Mouse (Mus musculus): ENCODE data around the gene Nrde2. TPM values are rescaled to one million over a fixed set of nuclear protein-coding genes. Genes with fewer than 3 reads are reported as not detected.
A peak's percentile ranks its signal among the peaks of the same experiment; 100 is the strongest.

Gene Nrde2
- polyA plus RNA-seq (2015; fragmentation: Nextera tagmentation; extraction: Ambion mirVana): 4.1 and 4.8 TPM in 2 replicates

DNA sequence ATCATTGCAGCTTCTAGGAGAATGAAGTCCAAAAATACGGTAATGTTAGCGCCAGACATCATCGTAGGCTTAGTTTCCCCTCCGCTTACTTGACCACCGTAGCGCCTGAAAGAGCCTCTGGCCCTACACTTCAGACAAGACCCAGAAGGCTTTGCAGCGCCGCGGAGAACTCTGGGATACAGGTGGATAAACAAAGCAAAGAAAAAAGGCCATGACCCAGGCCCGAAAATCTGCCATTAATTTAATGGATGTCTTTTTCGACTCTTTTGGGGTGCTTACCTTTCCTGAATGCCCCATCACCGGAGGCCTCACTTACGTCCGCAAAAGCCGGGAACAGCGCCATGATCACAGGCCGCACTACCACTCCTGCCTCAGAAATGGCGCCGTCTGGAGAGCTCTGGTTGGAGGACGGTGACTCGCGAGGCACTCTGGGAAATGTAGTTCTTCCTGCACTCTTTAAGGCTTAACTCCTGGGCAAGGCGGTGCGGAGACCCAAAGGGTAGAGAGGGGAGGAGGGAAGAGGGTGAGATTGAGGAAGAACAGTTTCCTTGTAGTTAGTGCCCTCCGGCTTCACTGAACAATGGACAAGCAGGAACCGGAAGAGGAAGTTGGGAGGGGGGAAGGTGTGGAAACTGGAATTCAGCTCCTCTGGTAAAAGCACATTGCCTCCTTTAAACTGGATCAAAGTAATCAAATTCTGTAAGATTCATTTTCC is at the start of gene Nrde2:
Gene Nrde2 (minus strand): TSS at position 393 of the 715 bp plus-strand sequence.
- WGBS (ENCODE audit: insufficient replicate concordance): under 1% methylated on average over 26 of the region's 26 CpGs
- no peaks in the 10 kb centered on the region for H3K27me3 ChIP-seq
- peak within 1 kb of the TSS; percentile 68 for H3K4me2 ChIP-seq
- H3K27ac ChIP-seq (replicated peaks): peak within 1 kb of the TSS; percentile 67
- H3K4me1 ChIP-seq (replicated peaks): peaks cover 16% of the 10 kb centered on the region
- H3K4me3 ChIP-seq (replicated peaks): peak within 1 kb of the TSS; percentile 68
- H3K36me3 ChIP-seq (replicated peaks): 0 out of 2 replicates have a peak, but pooled peaks cover 7% of the 10 kb centered on the region
- peak within 1 kb of the TSS; percentile 57 for H3K9ac ChIP-seq
- no peaks in the 10 kb centered on the region for H3K9me3 ChIP-seq (replicated peaks)
- peak; percentile 100 for ATAC-seq (ENCODE audit: insufficient read depth)

GRCm38 (mm10) chr12:100206926-100207325 is 47.5 kb upstream of the Nrde2 start:
- Histone ChIP-seq H3K36me3 (replicated peaks) (peaks cover 71% of the 10 kb centered on the region), H3K4me3 (replicated peaks) (no peak overlapping the region), H3K27me3 (no peaks in the 10 kb centered on the region), H3K4me2 (no peak overlapping the region), H3K9ac (no peak overlapping the region), H3K4me1 (replicated peaks) (peaks cover 53% of the 10 kb centered on the region), H3K9me3 (replicated peaks) (no peaks in the 10 kb centered on the region), H3K27ac (replicated peaks) (no peak overlapping the region)
- WGBS (ENCODE audit: insufficient replicate concordance): 86% methylated on average over 5 of the region's 5 CpGs
- ATAC-seq (ENCODE audit: insufficient read depth): no peak

- no peak for ATAC-seq (ENCODE audit: insufficient read depth)
- H3K4me3 ChIP-seq (replicated peaks): no peak overlapping the region
- H3K4me1 ChIP-seq (replicated peaks): peaks cover 53% of the 10 kb centered on the region
- peaks cover 71% of the 10 kb centered on the region for H3K36me3 ChIP-seq (replicated peaks)
- 79% methylated on average over 3 of the region's 3 CpGs for WGBS (ENCODE audit: insufficient replicate concordance)
- no peak overlapping the region for H3K27ac ChIP-seq (replicated peaks)
- no peaks in the 10 kb centered on the region for H3K27me3 ChIP-seq
- no peaks in the 10 kb centered on the region for H3K9me3 ChIP-seq (replicated peaks)
- H3K4me2 ChIP-seq: no peak overlapping the region
- H3K9ac ChIP-seq: no peak overlapping the region
Measured at GRCm38 (mm10) chr12:100206521-100206920, 47.1 kb upstream of the Nrde2 start.

DNA sequence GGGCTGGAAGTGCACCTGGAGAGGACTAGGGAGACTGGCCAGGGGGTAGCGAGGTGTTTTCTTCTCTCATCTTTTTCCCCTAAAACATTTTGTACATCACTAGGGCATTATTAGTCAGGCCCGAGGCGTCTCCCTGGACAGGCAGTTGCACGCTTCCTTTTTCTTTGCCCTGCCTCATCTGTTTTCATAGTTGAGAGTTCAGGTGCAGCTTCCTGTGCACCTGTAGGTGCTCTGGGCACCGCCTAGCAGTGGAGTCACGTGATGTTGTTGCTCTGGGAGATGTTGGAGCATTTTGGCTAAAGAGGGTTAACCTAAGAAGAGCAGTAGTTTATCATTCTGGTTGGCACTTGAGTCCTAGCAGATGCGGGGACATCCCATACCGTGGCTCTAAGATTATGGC is 45.7 kb upstream of the Nrde2 start:
- peaks cover 49% of the 10 kb centered on the region for H3K4me1 ChIP-seq (replicated peaks)
- H3K4me2 ChIP-seq: no peak overlapping the region
- peaks cover 71% of the 10 kb centered on the region for H3K36me3 ChIP-seq (replicated peaks)
- H3K27me3 ChIP-seq: no peaks in the 10 kb centered on the region
- ATAC-seq (ENCODE audit: insufficient read depth): no peak
- H3K27ac ChIP-seq (replicated peaks): no peak overlapping the region
- 85% methylated on average over 8 of the region's 8 CpGs for WGBS (ENCODE audit: insufficient replicate concordance)
- no peaks in the 10 kb centered on the region for H3K9me3 ChIP-seq (replicated peaks)
- H3K4me3 ChIP-seq (replicated peaks): no peak overlapping the region
- no peak overlapping the region for H3K9ac ChIP-seq

DNA sequence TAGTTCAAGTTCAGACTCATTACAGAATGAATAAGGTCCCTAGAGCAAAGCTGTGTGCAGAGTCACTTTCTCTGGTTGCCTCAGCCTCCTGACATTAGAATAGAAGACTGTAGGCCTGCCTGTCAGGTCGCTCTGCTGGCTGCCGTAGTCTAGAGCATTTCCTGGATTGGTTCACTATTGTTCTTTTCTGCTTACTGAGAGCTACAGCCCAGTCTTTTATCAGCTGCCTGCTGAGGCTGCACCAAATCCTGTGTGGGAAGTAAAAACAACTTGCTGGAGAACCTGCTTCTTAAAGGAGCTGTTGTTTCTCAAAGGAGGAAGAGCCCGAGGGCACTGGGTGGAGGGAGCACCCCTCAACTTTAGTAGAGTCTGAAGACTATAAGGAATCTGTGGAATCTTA is 44.3 kb upstream of the Nrde2 start:
- Histone ChIP-seq H3K27ac (replicated peaks) (no peak overlapping the region), H3K9me3 (replicated peaks) (no peaks in the 10 kb centered on the region), H3K4me3 (replicated peaks) (no peak overlapping the region), H3K4me2 (no peak overlapping the region), H3K4me1 (replicated peaks) (peaks cover 46% of the 10 kb centered on the region), H3K27me3 (no peaks in the 10 kb centered on the region), H3K9ac (no peak overlapping the region), H3K36me3 (replicated peaks) (peaks cover 64% of the 10 kb centered on the region)
- WGBS (ENCODE audit: insufficient replicate concordance): 61% methylated on average over 3 of the region's 3 CpGs
- ATAC-seq (ENCODE audit: insufficient read depth): no peak

DNA sequence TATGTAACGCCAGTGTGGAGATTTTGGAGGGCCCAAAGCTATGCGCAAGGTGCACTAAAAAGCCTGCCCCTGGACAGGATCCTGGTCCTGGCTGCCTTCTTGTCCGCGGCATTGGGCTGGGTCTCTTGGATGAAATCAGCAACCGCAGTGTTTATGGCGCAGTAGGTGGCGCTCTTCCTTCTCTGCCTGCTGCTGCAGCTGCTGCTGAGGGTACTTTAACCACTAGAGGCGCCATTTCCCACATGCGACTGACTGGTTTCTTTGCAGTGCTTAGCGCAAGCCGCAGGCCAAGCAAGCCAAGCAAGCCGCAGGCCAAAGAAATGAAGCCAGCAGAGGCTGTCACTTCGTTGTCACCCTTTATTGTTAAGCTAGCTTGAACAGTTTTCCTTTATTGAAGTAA is 42.4 kb upstream of the Nrde2 start:
- Histone ChIP-seq H3K4me1 (replicated peaks) (peaks cover 49% of the 10 kb centered on the region), H3K4me3 (replicated peaks) (peak overlapping the region; percentile 94), H3K36me3 (replicated peaks) (peaks cover 46% of the 10 kb centered on the region), H3K27ac (replicated peaks) (peak overlapping the region; percentile 46), H3K9me3 (replicated peaks) (no peaks in the 10 kb centered on the region), H3K27me3 (no peaks in the 10 kb centered on the region), H3K4me2 (peak overlapping the region; percentile 91), H3K9ac (peak overlapping the region; percentile 88; the same call in 1 of the 2 replicates)
- 2% methylated on average over 13 of the region's 13 CpGs for WGBS (ENCODE audit: insufficient replicate concordance)
- ATAC-seq (ENCODE audit: insufficient read depth): peak; percentile 9

GRCm38 (mm10) chr12:100201363-100201711 is 41.9 kb upstream of the Nrde2 start:
- Histone ChIP-seq H3K36me3 (replicated peaks) (peaks cover 41% of the 10 kb centered on the region), H3K4me2 (peak overlapping the region; percentile 91), H3K27me3 (no peaks in the 10 kb centered on the region), H3K9ac (peak overlapping the region; percentile 88), H3K4me3 (replicated peaks) (peak overlapping the region; percentile 94), H3K9me3 (replicated peaks) (no peaks in the 10 kb centered on the region), H3K27ac (replicated peaks) (peak overlapping the region; percentile 82), H3K4me1 (replicated peaks) (peaks cover 49% of the 10 kb centered on the region)
- 5% methylated on average over 4 of the region's 4 CpGs for WGBS (ENCODE audit: insufficient replicate concordance)
- no peak for ATAC-seq (ENCODE audit: insufficient read depth)

DNA sequence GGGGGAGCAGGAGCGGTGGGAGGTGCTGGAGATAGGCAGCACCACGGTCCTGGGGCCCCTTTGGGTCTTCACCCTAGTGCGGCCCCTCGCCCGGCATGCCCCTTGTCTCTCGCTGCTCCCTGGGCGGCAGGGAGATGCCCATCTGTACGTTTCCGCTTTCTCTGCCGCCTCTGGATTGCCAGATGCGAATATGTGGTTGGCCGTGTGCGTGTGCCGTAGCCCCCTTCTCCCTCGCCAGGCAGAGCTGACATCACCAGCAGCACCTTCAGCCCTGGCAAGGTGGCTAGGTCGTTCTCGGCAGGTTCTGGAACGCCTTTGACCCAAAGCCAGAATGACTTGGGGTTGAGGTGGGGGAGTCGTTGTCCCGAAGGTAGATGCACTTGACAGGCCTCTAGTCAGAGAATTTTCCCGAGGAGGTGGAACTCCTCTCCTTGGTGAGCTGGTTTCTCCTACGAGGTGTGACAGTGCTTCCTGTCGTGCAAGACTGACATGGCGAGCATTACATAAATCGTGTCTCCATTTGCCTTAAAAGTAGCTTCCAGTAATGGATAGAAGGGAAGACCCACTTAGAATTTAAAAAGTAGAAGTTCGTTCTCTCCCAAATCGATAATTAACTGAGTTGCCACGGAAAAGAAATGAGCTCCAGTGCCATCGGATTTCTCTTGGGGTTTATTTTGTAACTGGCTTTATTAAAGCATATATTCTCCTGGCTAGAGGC is 41.4 kb upstream of the Nrde2 start:
- Histone ChIP-seq H3K27ac (replicated peaks) (peak overlapping the region; percentile 82), H3K4me2 (peak overlapping the region; percentile 91), H3K36me3 (replicated peaks) (peaks cover 35% of the 10 kb centered on the region), H3K4me1 (replicated peaks) (peaks cover 49% of the 10 kb centered on the region), H3K9me3 (replicated peaks) (no peaks in the 10 kb centered on the region), H3K27me3 (no peaks in the 10 kb centered on the region), H3K9ac (peak overlapping the region; percentile 88), H3K4me3 (replicated peaks) (peak overlapping the region; percentile 94)
- ATAC-seq (ENCODE audit: insufficient read depth): peak; percentile 14
- 2% methylated on average over 29 of the region's 29 CpGs for WGBS (ENCODE audit: insufficient replicate concordance)

GRCm38 (mm10) chr12:100199891-100200644 is 40.6 kb upstream of the Nrde2 start:
- Histone ChIP-seq H3K36me3 (replicated peaks) (peaks cover 28% of the 10 kb centered on the region), H3K27me3 (no peaks in the 10 kb centered on the region), H3K27ac (replicated peaks) (peak overlapping the region; percentile 82), H3K4me2 (peak overlapping the region; percentile 91), H3K4me1 (replicated peaks) (peaks cover 49% of the 10 kb centered on the region), H3K9me3 (replicated peaks) (no peaks in the 10 kb centered on the region), H3K4me3 (replicated peaks) (peak overlapping the region; percentile 94), H3K9ac (peak overlapping the region; percentile 88)
- WGBS (ENCODE audit: insufficient replicate concordance): under 1% methylated on average over 64 of the region's 86 CpGs
- ATAC-seq (ENCODE audit: insufficient read depth): peak; percentile 77

DNA sequence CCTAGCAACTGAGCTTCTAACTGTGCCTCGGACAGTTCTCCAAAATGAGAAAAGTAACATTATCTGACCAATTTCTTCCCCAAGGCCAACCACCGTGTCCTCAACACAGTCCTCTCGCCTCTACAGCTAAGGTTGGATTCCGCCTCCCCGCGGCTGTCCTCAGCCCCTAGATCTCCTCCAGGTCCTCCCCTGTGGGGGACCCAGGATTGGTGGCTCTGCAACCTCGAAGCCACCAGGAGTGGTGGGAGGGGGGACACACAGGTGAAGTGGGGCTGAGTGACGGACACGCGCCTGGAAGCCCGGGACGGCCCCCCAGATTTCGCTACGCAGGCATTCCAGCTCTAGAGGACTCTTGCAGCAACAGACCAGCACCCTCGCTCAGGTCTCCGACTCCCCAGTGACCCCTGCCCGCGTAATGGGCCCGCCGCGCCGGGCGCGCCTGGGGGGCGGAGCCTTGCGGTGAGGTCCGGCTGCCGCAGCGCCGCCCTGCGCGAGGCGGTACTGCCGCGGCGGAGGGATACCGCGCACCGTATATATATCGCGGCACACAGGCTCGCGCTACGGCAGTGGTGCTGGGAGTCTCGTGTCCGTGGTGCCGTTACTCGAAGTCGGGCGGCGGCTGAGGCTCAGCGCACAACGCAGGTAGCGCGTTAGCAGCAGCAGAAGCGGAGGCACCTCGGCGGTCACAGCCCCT is 39.7 kb upstream of the Nrde2 start, which contains the start of gene Calm1:
Gene Calm1 (plus strand): TSS at position 469 of the 694 bp plus-strand sequence.
- peak; percentile 78 for ATAC-seq (ENCODE audit: insufficient read depth)
- Histone ChIP-seq H3K4me3 (replicated peaks) (peak within 1 kb of the TSS; percentile 94), H3K9me3 (replicated peaks) (no peaks in the 10 kb centered on the region), H3K4me1 (replicated peaks) (peaks cover 49% of the 10 kb centered on the region), H3K36me3 (replicated peaks) (peaks cover 19% of the 10 kb centered on the region), H3K9ac (peak within 1 kb of the TSS; percentile 88), H3K27me3 (no peaks in the 10 kb centered on the region), H3K4me2 (peak within 1 kb of the TSS; percentile 91), H3K27ac (replicated peaks) (peak within 1 kb of the TSS; percentile 82)
- under 1% methylated on average over 58 of the region's 58 CpGs for WGBS (ENCODE audit: insufficient replicate concordance)
